35 mouse cellular contexts compared by ENCODE assay signal in the genomic region with DNA sequence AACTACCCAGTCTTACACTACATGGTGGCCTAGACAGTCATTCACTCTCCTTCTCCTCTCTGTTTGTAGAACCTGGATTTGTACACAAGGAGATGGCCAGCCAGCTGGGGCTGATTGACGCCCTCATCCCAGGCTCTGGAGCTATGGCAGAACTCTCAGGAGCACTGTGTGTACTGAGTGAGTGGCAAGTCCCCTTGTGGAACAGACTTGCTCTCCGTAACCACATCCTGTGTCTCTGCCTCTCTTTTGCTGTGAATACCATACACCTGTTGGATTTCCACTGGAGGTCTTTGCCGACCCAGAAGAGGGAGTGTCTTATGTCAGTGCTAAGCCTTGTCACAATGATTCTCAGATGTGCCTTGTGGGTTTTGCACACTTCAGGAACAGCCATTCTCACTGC. TPM values are rescaled to one million over a fixed set of nuclear protein-coding genes. Genes with fewer than 3 reads are reported as not detected.
"Had no signal": no experiment of that assay in that cellular context is flagged by ENCODE, and none has a peak within 500 bp of the region (broad histone marks: within the 10 kb centered on the region; RNA-seq: fewer than 3 reads in every experiment).

No protein-coding gene starts in this region.

RNA-seq across cellular contexts. Expression of a gene that starts 3.5 kb away (rescaled TPM):
- total RNA-seq: gastrocnemius, adult 2 months; gastrocnemius, postnatal 10 days; gastrocnemius, postnatal 25 days; gastrocnemius, postnatal 4 days; granulocyte monocyte progenitor cell, adult 5-6 weeks; heart, adult 2 months; heart, postnatal 14 days; heart, postnatal 36 days; hematopoietic stem cell, adult 5-6 weeks; hindbrain, postnatal 0 days; layer of hippocampus, adult 18-20 months; layer of hippocampus, adult 8-10 months; layer of hippocampus, postnatal 14 days; layer of hippocampus, postnatal 36 days; left cerebral cortex, adult 18-20 months; left cerebral cortex, adult 8-10 months; left cerebral cortex, postnatal 10 days; left cerebral cortex, postnatal 25 days; left cerebral cortex, postnatal 4 days had no signal
- polyA plus RNA-seq: heart, adult 2 months; heart, embryonic 11.5 days; hindbrain, embryonic 13.5 days; hindbrain, embryonic 15.5 days; hindbrain, postnatal 0 days; intestine, embryonic 14.5 days; intestine, embryonic 16.5 days; kidney, adult 2 months; kidney, embryonic 15.5 days; kidney, postnatal 0 days; large intestine, adult 2 months; limb, embryonic 11.5 days; limb, embryonic 13.5 days; limb, embryonic 15.5 days had no signal

RNA-seq across cellular contexts. Expression of a gene that starts 6.5 kb away (rescaled TPM):
- total RNA-seq: gastrocnemius, adult 2 months; gastrocnemius, postnatal 10 days; gastrocnemius, postnatal 25 days; gastrocnemius, postnatal 4 days; granulocyte monocyte progenitor cell, adult 5-6 weeks; heart, adult 2 months; heart, postnatal 14 days; heart, postnatal 36 days; hematopoietic stem cell, adult 5-6 weeks; hindbrain, postnatal 0 days; layer of hippocampus, adult 18-20 months; layer of hippocampus, adult 8-10 months; layer of hippocampus, postnatal 14 days; layer of hippocampus, postnatal 36 days; left cerebral cortex, adult 8-10 months; left cerebral cortex, postnatal 10 days; left cerebral cortex, postnatal 4 days had no signal
- polyA plus RNA-seq: heart, adult 2 months; heart, postnatal 0 days; hindbrain, embryonic 11.5 days; hindbrain, embryonic 13.5 days; hindbrain, embryonic 15.5 days; hindbrain, postnatal 0 days; intestine, embryonic 14.5 days; intestine, embryonic 16.5 days; kidney, adult 2 months; kidney, embryonic 15.5 days; kidney, postnatal 0 days; large intestine, adult 2 months; limb, embryonic 11.5 days; limb, embryonic 13.5 days; limb, embryonic 15.5 days had no signal

RNA-seq across cellular contexts. Expression of a gene that starts 17.7 kb away (rescaled TPM):
- total RNA-seq: gastrocnemius, adult 2 months; gastrocnemius, postnatal 10 days; gastrocnemius, postnatal 25 days; gastrocnemius, postnatal 4 days; granulocyte monocyte progenitor cell, adult 5-6 weeks; heart, adult 2 months; heart, postnatal 14 days; heart, postnatal 36 days; hematopoietic stem cell, adult 5-6 weeks; hindbrain, postnatal 0 days; layer of hippocampus, adult 18-20 months; layer of hippocampus, adult 8-10 months; layer of hippocampus, postnatal 14 days; layer of hippocampus, postnatal 36 days; left cerebral cortex, adult 18-20 months; left cerebral cortex, adult 8-10 months; left cerebral cortex, postnatal 10 days; left cerebral cortex, postnatal 25 days; left cerebral cortex, postnatal 4 days had no signal
- polyA plus RNA-seq: frontal cortex, adult 2 months; heart, adult 2 months; heart, embryonic 11.5 days; heart, embryonic 15.5 days; hindbrain, embryonic 11.5 days; hindbrain, embryonic 13.5 days; hindbrain, embryonic 15.5 days; hindbrain, postnatal 0 days; intestine, embryonic 14.5 days; intestine, embryonic 16.5 days; kidney, adult 2 months; kidney, embryonic 15.5 days; kidney, postnatal 0 days; large intestine, adult 2 months; limb, embryonic 11.5 days; limb, embryonic 13.5 days; limb, embryonic 15.5 days had no signal

RNA-seq across cellular contexts. Expression of a gene that starts 30.8 kb away (rescaled TPM):
- total RNA-seq: gastrocnemius, adult 2 months; gastrocnemius, postnatal 10 days; gastrocnemius, postnatal 25 days; granulocyte monocyte progenitor cell, adult 5-6 weeks; heart, adult 2 months; heart, postnatal 14 days; heart, postnatal 36 days; hematopoietic stem cell, adult 5-6 weeks had no signal
- polyA plus RNA-seq: kidney, adult 2 months; limb, embryonic 11.5 days; limb, embryonic 13.5 days; limb, embryonic 15.5 days had no signal
